Mouse (Mus musculus) heart, embryonic 15.5 days (tissue): ENCODE measurements around the gene Scarb2. TPM values are rescaled to one million over a fixed set of nuclear protein-coding genes. Genes with fewer than 3 reads are reported as not detected.

Source experiments
- ATAC-seq: fragments of 200-750 bp; cut with Nextera tagmentation; replicated peaks from 2 replicates; pipeline ENCODE4 v1.8.0; 2017; ENCODE audit warnings: low read depth, moderate TSS enrichment; ENCODE audit not compliant: insufficient number of reproducible peaks, insufficient read depth, low FRiP score
- H3K27ac ChIP-seq: fragments of 300-500 bp; sonication (generic); 2 replicates; pipeline ENCODE4 v1.5.1; 2015; ENCODE audit warnings: mild to moderate bottlenecking, inconsistent platforms
- H3K27me3 ChIP-seq: fragments of 300-500 bp; sonication (generic); 2 replicates; pipeline ENCODE4 v1.6.1; 2015; ENCODE audit warnings: inconsistent platforms
- H3K36me3 ChIP-seq: fragments of 300-500 bp; sonication (generic); 2 replicates; pipeline ENCODE4 v1.6.1; 2015; ENCODE audit warnings: mild to moderate bottlenecking, inconsistent platforms
- H3K4me1 ChIP-seq: fragments of 300-500 bp; sonication (generic); replicated peaks from 2 replicates; pipeline ENCODE4 v1.6.1; 2015; ENCODE audit warnings: inconsistent platforms
- H3K4me2 ChIP-seq: fragments of 300-500 bp; sonication (generic); 2 replicates; pipeline ENCODE4 v1.6.1; 2015; ENCODE audit warnings: inconsistent platforms, mild to moderate bottlenecking, moderate library complexity
- H3K4me3 ChIP-seq: fragments of 300-500 bp; sonication (generic); 2 replicates; pipeline ENCODE4 v1.5.1; 2015; ENCODE audit warnings: mild to moderate bottlenecking, inconsistent platforms
- H3K9ac ChIP-seq: fragments of 300-500 bp; sonication (generic); 2 replicates; pipeline ENCODE4 v1.6.1; 2015; ENCODE audit warnings: mild to moderate bottlenecking, inconsistent platforms
- H3K9me3 ChIP-seq: fragments of 300-500 bp; sonication (generic); replicated peaks from 2 replicates; pipeline ENCODE4 v1.6.1; 2016; ENCODE audit warnings: inconsistent platforms
- WGBS: fragments of 180-500 bp; shearing (Covaris S2); methylation state at CpG from one replicate; pipeline ENCODE4 v1.1.7; 2015; ENCODE audit warnings: mixed read lengths; 5-methylcytosine and 5-hydroxymethylcytosine counted together
- polyA plus RNA-seq: library from polyadenylated mRNA; unstranded; fragments of >200 nt; fragmentation: Nextera tagmentation; extraction: Ambion mirVana; gene quantifications from 2 replicates; pipeline ENCODE4 v1.2.1, GENCODE M21; 2015

The Scarb2 gene
- polyA plus RNA-seq, 1 experiment from 2014 or later, result 14.9 TPM

GRCm38 (mm10) chr5:92506301-92506729 is 318 bp downstream of the Scarb2 start:
- H3K9ac ChIP-seq, result peak overlapping the region; percentile 53; the same call in 1 of the 2 replicates
- H3K4me1 ChIP-seq, result peaks cover 26% of the 10 kb centered on the region
- no peaks in the 10 kb centered on the region for H3K9me3 ChIP-seq
- H3K27ac ChIP-seq, result peak overlapping the region; percentile 99
- no peaks in the 10 kb centered on the region for H3K36me3 ChIP-seq
- ATAC-seq, result no peak
- no peaks in the 10 kb centered on the region for H3K27me3 ChIP-seq
- 8% methylated on average over 4 of the region's 4 CpGs for WGBS
- peak overlapping the region; percentile 94; the same call in 1 of the 2 replicates for H3K4me3 ChIP-seq
- peak overlapping the region; percentile 70 for H3K4me2 ChIP-seq

GRCm38 (mm10) chr5:92505402-92505865 is 1.2 kb downstream of the Scarb2 start:
- H3K4me1 ChIP-seq, result peaks cover 26% of the 10 kb centered on the region
- H3K9me3 ChIP-seq, result no peaks in the 10 kb centered on the region
- peak overlapping the region; percentile 99 for H3K27ac ChIP-seq
- under 1% methylated on average over 48 of the region's 48 CpGs for WGBS
- H3K36me3 ChIP-seq, result no peaks in the 10 kb centered on the region
- no peaks in the 10 kb centered on the region for H3K27me3 ChIP-seq
- ATAC-seq, result peak; percentile 96
- H3K4me3 ChIP-seq, result peak overlapping the region; percentile 94
- peak overlapping the region; percentile 98 for H3K9ac ChIP-seq
- H3K4me2 ChIP-seq, result peak overlapping the region; percentile 70

GRCm38 (mm10) chr5:92504676-92505400 is 1.8 kb downstream of the Scarb2 start:
- ATAC-seq, result peak; percentile 67
- Histone ChIP-seq H3K4me1 (peaks cover 29% of the 10 kb centered on the region), H3K4me2 (peak overlapping the region; percentile 70), H3K36me3 (no peaks in the 10 kb centered on the region), H3K27ac (peak overlapping the region; percentile 99), H3K27me3 (no peaks in the 10 kb centered on the region), H3K9me3 (no peaks in the 10 kb centered on the region), H3K4me3 (peak overlapping the region; percentile 94), H3K9ac (peak overlapping the region; percentile 98)
- WGBS, result under 1% methylated on average over 35 of the region's 35 CpGs

- no peaks in the 10 kb centered on the region for H3K27me3 ChIP-seq
Observed at GRCm38 (mm10) chr5:92503856-92504618, 2.6 kb downstream of the Scarb2 start.

GRCm38 (mm10) chr5:92503356-92503847 is 3.2 kb downstream of the Scarb2 start:
- H3K36me3 ChIP-seq, result no peaks in the 10 kb centered on the region
- no peak for ATAC-seq
- H3K4me1 ChIP-seq, result peaks cover 40% of the 10 kb centered on the region
- 49% methylated on average over 9 of the region's 9 CpGs for WGBS
- H3K27me3 ChIP-seq, result no peaks in the 10 kb centered on the region
- no peaks in the 10 kb centered on the region for H3K9me3 ChIP-seq
- peak overlapping the region; percentile 70 for H3K4me2 ChIP-seq
- peak overlapping the region; percentile 98; the same call in 1 of the 2 replicates for H3K9ac ChIP-seq
- no peak overlapping the region for H3K27ac ChIP-seq
- peak overlapping the region; percentile 94 for H3K4me3 ChIP-seq

More at GRCm38 (mm10) chr5:92503856-92504618, 2.6 kb downstream of the Scarb2 start:
- peaks cover 35% of the 10 kb centered on the region for H3K4me1 ChIP-seq
- peak overlapping the region; percentile 99 for H3K27ac ChIP-seq
- no peaks in the 10 kb centered on the region for H3K36me3 ChIP-seq
- WGBS, result 36% methylated on average over 7 of the region's 7 CpGs
- peak overlapping the region; percentile 98 for H3K9ac ChIP-seq
- no peaks in the 10 kb centered on the region for H3K9me3 ChIP-seq
- no peak for ATAC-seq
- H3K4me2 ChIP-seq, result peak overlapping the region; percentile 70
- peak overlapping the region; percentile 94 for H3K4me3 ChIP-seq

GRCm38 (mm10) chr5:92499378-92499777 is 7.3 kb downstream of the Scarb2 start:
- no peak for ATAC-seq
- H3K36me3 ChIP-seq, result no peaks in the 10 kb centered on the region
- no peaks in the 10 kb centered on the region for H3K27me3 ChIP-seq
- peak overlapping the region; percentile 19 for H3K27ac ChIP-seq
- H3K4me1 ChIP-seq, result peaks cover 56% of the 10 kb centered on the region
- no peak overlapping the region for H3K9ac ChIP-seq
- WGBS, result 55% methylated on average over 3 of the region's 3 CpGs
- H3K4me3 ChIP-seq, result no peak overlapping the region
- H3K9me3 ChIP-seq, result no peaks in the 10 kb centered on the region
- no peak overlapping the region for H3K4me2 ChIP-seq

- H3K4me1 ChIP-seq, result peaks cover 56% of the 10 kb centered on the region
- no peaks in the 10 kb centered on the region for H3K9me3 ChIP-seq
- ATAC-seq, result peak; percentile 51; the same call in 1 of the 2 replicates
- H3K4me2 ChIP-seq, result no peak overlapping the region
- peak overlapping the region; percentile 19 for H3K27ac ChIP-seq
- H3K9ac ChIP-seq, result no peak overlapping the region
- no peaks in the 10 kb centered on the region for H3K27me3 ChIP-seq
- 41% methylated on average over 5 of the region's 5 CpGs for WGBS
- no peaks in the 10 kb centered on the region for H3K36me3 ChIP-seq
- no peak overlapping the region for H3K4me3 ChIP-seq
Observed at GRCm38 (mm10) chr5:92498661-92499060, 8.0 kb downstream of the Scarb2 start.

- H3K4me3 ChIP-seq, result no peak overlapping the region
- H3K4me1 ChIP-seq, result peaks cover 56% of the 10 kb centered on the region
- H3K27ac ChIP-seq, result peak overlapping the region; percentile 19; the same call in 1 of the 2 replicates
- H3K4me2 ChIP-seq, result no peak overlapping the region
- no peaks in the 10 kb centered on the region for H3K9me3 ChIP-seq
- WGBS, result 70% methylated on average over 3 of the region's 3 CpGs
- H3K36me3 ChIP-seq, result no peaks in the 10 kb centered on the region
- no peak for ATAC-seq
- no peak overlapping the region for H3K9ac ChIP-seq
- H3K27me3 ChIP-seq, result no peaks in the 10 kb centered on the region
Observed at GRCm38 (mm10) chr5:92498225-92498624, 8.4 kb downstream of the Scarb2 start.

GRCm38 (mm10) chr5:92495771-92496409 is 10.7 kb downstream of the Scarb2 start:
- Histone ChIP-seq H3K36me3 (no peaks in the 10 kb centered on the region), H3K27ac (peak overlapping the region; percentile 28; the same call in 1 of the 2 replicates), H3K9ac (no peak overlapping the region), H3K4me1 (peaks cover 55% of the 10 kb centered on the region), H3K4me3 (no peak overlapping the region), H3K27me3 (no peaks in the 10 kb centered on the region), H3K4me2 (no peak overlapping the region), H3K9me3 (no peaks in the 10 kb centered on the region)
- no peak for ATAC-seq
- WGBS, result 84% methylated on average over 7 of the region's 7 CpGs

- H3K4me1 ChIP-seq, result peaks cover 61% of the 10 kb centered on the region
- no peak overlapping the region for H3K9ac ChIP-seq
- H3K27me3 ChIP-seq, result no peaks in the 10 kb centered on the region
- H3K9me3 ChIP-seq, result no peaks in the 10 kb centered on the region
- ATAC-seq, result no peak
- H3K27ac ChIP-seq, result no peak overlapping the region
- no peak overlapping the region for H3K4me2 ChIP-seq
- H3K36me3 ChIP-seq, result no peaks in the 10 kb centered on the region
- no peak overlapping the region for H3K4me3 ChIP-seq
- whole genome bisulfite sequencing, result 35% methylated on average over 4 of the region's 4 CpGs
Observed at GRCm38 (mm10) chr5:92495291-92495690, 11.3 kb downstream of the Scarb2 start.

GRCm38 (mm10) chr5:92493423-92493822 is 13.2 kb downstream of the Scarb2 start:
- ATAC-seq, result 0 out of 2 replicates have a peak, but pooled peaks have one; percentile 20
- no peaks in the 10 kb centered on the region for H3K9me3 ChIP-seq
- H3K36me3 ChIP-seq, result no peaks in the 10 kb centered on the region
- H3K27ac ChIP-seq, result peak overlapping the region; percentile 80
- H3K4me2 ChIP-seq, result 0 out of 2 replicates have a peak overlapping the region, but pooled peaks have one; percentile 11
- H3K4me3 ChIP-seq, result no peak overlapping the region
- 30% methylated on average over 7 of the region's 7 CpGs for WGBS
- no peak overlapping the region for H3K9ac ChIP-seq
- no peaks in the 10 kb centered on the region for H3K27me3 ChIP-seq
- H3K4me1 ChIP-seq, result peaks cover 64% of the 10 kb centered on the region
